Mouse (Mus musculus) MEL (cell line): ENCODE results near the gene Man2a2. TPM values are rescaled to one million over a fixed set of nuclear protein-coding genes. Genes with fewer than 3 reads are reported as not detected.

Experiments used
- DNase-seq: peaks from one replicate; pipeline ENCODE4 v3.0.0; 2011; ENCODE audit warnings: low read depth, low spot score
- H3K27ac ChIP-seq: 2 replicates; pipeline ENCODE4 v1.5.1; 2012; ENCODE audit warnings: low read depth, mild to moderate bottlenecking, control low read depth, low read length, moderate library complexity; ENCODE audit not compliant: control insufficient read depth
- H3K27me3 ChIP-seq, 2 experiments: fragments of 150-350 bp in 1 of 2; sonication (generic) in 1 of 2; 2 replicates each; pipeline ENCODE4 v1.6.1; 2012; ENCODE audit warnings: low read length in 2 of 2, mild to moderate bottlenecking in 2 of 2, improper control_type of control experiment in 1 of 2, moderate library complexity in 1 of 2; ENCODE audit not compliant: insufficient read depth in 2 of 2, control insufficient read depth in 1 of 2
- H3K36me3 ChIP-seq, 2 experiments: 2 replicates each; pipeline ENCODE4 v1.6.1; 2012 to 2014; ENCODE audit warnings: low read length in 2 of 2, improper control_type of control experiment in 1 of 2, inconsistent platforms in 1 of 2, mild to moderate bottlenecking in 1 of 2; ENCODE audit not compliant: insufficient read depth in 2 of 2, control insufficient read depth in 1 of 2
- H3K4me1 ChIP-seq, 2 experiments: fragments of 150-350 bp in 1 of 2; sonication (generic) in 1 of 2; 2 replicates each; pipeline ENCODE4 v1.6.1; 2012; ENCODE audit warnings: low read length in 2 of 2, improper control_type of control experiment in 1 of 2, mild to moderate bottlenecking in 1 of 2; ENCODE audit not compliant: insufficient read depth in 2 of 2, control insufficient read depth in 1 of 2
- H3K4me3 ChIP-seq, 2 experiments: fragments of 150-350 bp in 1 of 2; sonication (generic) in 1 of 2; 2 replicates each; pipeline ENCODE4 v1.5.1; 2012; ENCODE audit warnings: low read depth in 2 of 2, low read length in 2 of 2, mild to moderate bottlenecking in 2 of 2, moderate library complexity in 2 of 2, control low read depth in 1 of 2, improper control_type of control experiment in 1 of 2; ENCODE audit not compliant: control insufficient read depth in 1 of 2, insufficient read depth in 1 of 2
- H3K79me2 ChIP-seq: 2 replicates; pipeline ENCODE4 v1.6.1; 2012; ENCODE audit warnings: mild to moderate bottlenecking, low read length, moderate library complexity; ENCODE audit not compliant: control insufficient read depth, poor library complexity, insufficient read depth
- H3K9ac ChIP-seq: 2 replicates; pipeline ENCODE4 v1.6.1; 2012; ENCODE audit warnings: low read depth, mild to moderate bottlenecking, control low read depth, low read length, moderate library complexity; ENCODE audit not compliant: control insufficient read depth, poor library complexity, severe bottlenecking
- H3K9me3 ChIP-seq: fragments of 150-350 bp; sonication (generic); replicated peaks from 2 replicates; pipeline ENCODE4 v1.6.1; 2012; ENCODE audit warnings: mild to moderate bottlenecking, low read length, improper control_type of control experiment, moderate library complexity; ENCODE audit not compliant: insufficient read depth
- CHD1 ChIP-seq: IDR thresholded peaks from 2 replicates; pipeline ENCODE4 v1.6.1; 2012; ENCODE audit warnings: low read depth, mild to moderate bottlenecking, inconsistent platforms, low read length, improper control_type of control experiment
- CTCF ChIP-seq, 3 experiments: IDR thresholded peaks in 2 of 3; conservative IDR thresholded peaks in 1 of 3; 2 replicates each; pipeline ENCODE4 v1.5.1; 2011 to 2012; ENCODE audit warnings: low read length in 3 of 3, low read depth in 2 of 3, mild to moderate bottlenecking in 2 of 3, improper control_type of control experiment in 1 of 3, inconsistent platforms in 1 of 3, mixed read lengths in 1 of 3, moderate library complexity in 1 of 3; ENCODE audit not compliant: control insufficient read depth in 1 of 3, insufficient read depth in 1 of 3, poor library complexity in 1 of 3, severe bottlenecking in 1 of 3
- E2F4 ChIP-seq: IDR thresholded peaks from 2 replicates; pipeline ENCODE4 v1.6.1; 2011; ENCODE audit warnings: low read depth, low read length, improper control_type of control experiment, borderline replicate concordance
- ELF1 ChIP-seq: IDR thresholded peaks from 2 replicates; pipeline ENCODE4 v1.6.1; 2014; ENCODE audit warnings: low read depth, mild to moderate bottlenecking, inconsistent platforms, low read length, improper control_type of control experiment, moderate library complexity
- EP300 ChIP-seq, 2 experiments: IDR thresholded peaks; 2 replicates each; pipeline ENCODE4 v1.6.1; 2011; ENCODE audit warnings: improper control_type of control experiment in 2 of 2, low read length in 2 of 2, low read depth in 1 of 2, mild to moderate bottlenecking in 1 of 2
- ETS1 ChIP-seq: IDR thresholded peaks from 2 replicates; pipeline ENCODE4 v1.6.1; 2012; ENCODE audit warnings: low read depth, mild to moderate bottlenecking, inconsistent platforms, low read length, improper control_type of control experiment, moderate library complexity
- GABPA ChIP-seq: IDR thresholded peaks from 2 replicates; pipeline ENCODE4 v1.6.1; 2012; ENCODE audit warnings: low read depth, mild to moderate bottlenecking, inconsistent platforms, low read length, improper control_type of control experiment, moderate library complexity
- GATA1 ChIP-seq: IDR thresholded peaks from 2 replicates; pipeline ENCODE4 v1.6.1; 2011; ENCODE audit warnings: low read depth, low read length, improper control_type of control experiment
- HCFC1 ChIP-seq: IDR thresholded peaks from 2 replicates; pipeline ENCODE4 v1.6.1; 2012; ENCODE audit warnings: low read depth, mild to moderate bottlenecking, inconsistent platforms, low read length, improper control_type of control experiment, moderate library complexity
- JUND ChIP-seq: IDR thresholded peaks from 2 replicates; pipeline ENCODE4 v1.6.1; 2011; ENCODE audit warnings: low read depth, mild to moderate bottlenecking, improper control_type of control experiment, low read length
- MAFK ChIP-seq: IDR thresholded peaks from 2 replicates; pipeline ENCODE4 v1.6.1; 2011; ENCODE audit warnings: low read depth, mild to moderate bottlenecking, low read length, improper control_type of control experiment, borderline replicate concordance
- MAX ChIP-seq: IDR thresholded peaks from 2 replicates; pipeline ENCODE4 v1.6.1; 2011; ENCODE audit warnings: low read length, improper control_type of control experiment
- MAZ ChIP-seq: IDR thresholded peaks from 2 replicates; pipeline ENCODE4 v1.6.1; 2012; ENCODE audit warnings: low read depth, mild to moderate bottlenecking, inconsistent platforms, low read length, improper control_type of control experiment
- MEF2A ChIP-seq: IDR thresholded peaks from 2 replicates; pipeline ENCODE4 v1.6.1; 2014; ENCODE audit warnings: low read depth, mild to moderate bottlenecking, inconsistent platforms, low read length, improper control_type of control experiment; ENCODE audit not compliant: poor library complexity, insufficient replicate concordance, severe bottlenecking; ENCODE audit errors: extremely low read depth
- MYB ChIP-seq: IDR thresholded peaks from 2 replicates; pipeline ENCODE4 v1.6.1; 2011; ENCODE audit warnings: mild to moderate bottlenecking, low read depth, low read length, improper control_type of control experiment
- MYC ChIP-seq: IDR thresholded peaks from 2 replicates; pipeline ENCODE4 v1.6.1; 2011; ENCODE audit warnings: low read depth, mild to moderate bottlenecking, low read length, improper control_type of control experiment, moderate library complexity
- NELFE ChIP-seq: IDR thresholded peaks from 2 replicates; pipeline ENCODE4 v1.6.1; 2011; ENCODE audit warnings: low read depth, low read length, improper control_type of control experiment
- NRF1 ChIP-seq: IDR thresholded peaks from 2 replicates; pipeline ENCODE4 v1.6.1; 2014; ENCODE audit warnings: low read depth, mild to moderate bottlenecking, inconsistent platforms, low read length, improper control_type of control experiment, moderate library complexity; ENCODE audit not compliant: poor library complexity, insufficient read depth, severe bottlenecking
- POLR2A ChIP-seq, 2 experiments: IDR thresholded peaks; 2 replicates each; pipeline ENCODE4 v1.6.1; 2011 to 2012; ENCODE audit warnings: low read length in 2 of 2, mild to moderate bottlenecking in 2 of 2, control low read depth in 1 of 2, improper control_type of control experiment in 1 of 2, low read depth in 1 of 2, moderate library complexity in 1 of 2; ENCODE audit not compliant: control insufficient read depth in 1 of 2, insufficient read depth in 1 of 2, poor library complexity in 1 of 2
- POLR2AphosphoS5 ChIP-seq: IDR thresholded peaks from 2 replicates; pipeline ENCODE4 v1.6.1; 2012; ENCODE audit warnings: low read depth, borderline replicate concordance, mild to moderate bottlenecking, inconsistent platforms, low read length, moderate library complexity, mixed read lengths
- RCOR1 ChIP-seq: IDR thresholded peaks from 2 replicates; pipeline ENCODE4 v1.6.1; 2012; ENCODE audit warnings: low read depth, mild to moderate bottlenecking, inconsistent platforms, low read length, improper control_type of control experiment
- SIN3A ChIP-seq: IDR thresholded peaks from 2 replicates; pipeline ENCODE4 v1.6.1; 2012; ENCODE audit warnings: low read length, improper control_type of control experiment, inconsistent platforms
- SMC3 ChIP-seq: IDR thresholded peaks from 2 replicates; pipeline ENCODE4 v1.6.1; 2011; ENCODE audit warnings: low read depth, low read length, improper control_type of control experiment
- TBP ChIP-seq: IDR thresholded peaks from 2 replicates; pipeline ENCODE4 v1.8.0; 2011; ENCODE audit warnings: low read depth, low read length, improper control_type of control experiment
- TCF12 ChIP-seq: IDR thresholded peaks from 2 replicates; pipeline ENCODE4 v1.6.1; 2014; ENCODE audit warnings: low read depth, mild to moderate bottlenecking, inconsistent platforms, low read length, improper control_type of control experiment, moderate library complexity
- UBTF ChIP-seq: IDR thresholded peaks from 2 replicates; pipeline ENCODE4 v1.6.1; 2012; ENCODE audit warnings: low read depth, mild to moderate bottlenecking, inconsistent platforms, low read length, improper control_type of control experiment, moderate library complexity, borderline replicate concordance; ENCODE audit not compliant: insufficient read depth
- ZC3H11A ChIP-seq: IDR thresholded peaks from 2 replicates; pipeline ENCODE4 v1.6.1; 2012; ENCODE audit warnings: low read depth, mild to moderate bottlenecking, inconsistent platforms, low read length, improper control_type of control experiment
- ZKSCAN1 ChIP-seq: IDR thresholded peaks from 2 replicates; pipeline ENCODE4 v1.6.1; 2012; ENCODE audit warnings: low read depth, mild to moderate bottlenecking, inconsistent platforms, low read length, improper control_type of control experiment, moderate library complexity
- ZMIZ1 ChIP-seq: IDR thresholded peaks from 2 replicates; pipeline ENCODE4 v1.6.1; 2012; ENCODE audit warnings: low read depth, mild to moderate bottlenecking, inconsistent platforms, low read length, improper control_type of control experiment, moderate library complexity
- ZNF384 ChIP-seq: IDR thresholded peaks from 2 replicates; pipeline ENCODE4 v1.6.1; 2012; ENCODE audit warnings: low read depth, mild to moderate bottlenecking, inconsistent platforms, low read length, improper control_type of control experiment
- polyA plus RNA-seq, 2 experiments: library from polyadenylated mRNA; stranded (reverse) in 1 of 2; unstranded in 1 of 2; fragments of >175 nt in 1 of 2; fragments of >200 nt in 1 of 2; gene quantifications; 2 replicates each; pipeline versions ENCODE4 v1.2.1 to v1.2.4; 2012; ENCODE audit warnings: low replicate concordance in 2 of 2, low read depth in 1 of 2; ENCODE audit not compliant: insufficient read length in 2 of 2, insufficient read depth in 1 of 2, missing spikeins in 1 of 2
- total RNA-seq: library from RNA; depleted of rRNA; stranded (reverse); fragments of 300-350 nt; gene quantifications from 2 replicates; pipeline ENCODE4 v1.2.3, GENCODE M21; 2012; rRNA removed

The Man2a2 gene
- 17.4 and 19.2 TPM in 2 replicates for total RNA-seq
- 10 to 100 TPM in 1 of 2 experiments, not detected in 1; 38.6 TPM for polyA plus RNA-seq

DNA sequence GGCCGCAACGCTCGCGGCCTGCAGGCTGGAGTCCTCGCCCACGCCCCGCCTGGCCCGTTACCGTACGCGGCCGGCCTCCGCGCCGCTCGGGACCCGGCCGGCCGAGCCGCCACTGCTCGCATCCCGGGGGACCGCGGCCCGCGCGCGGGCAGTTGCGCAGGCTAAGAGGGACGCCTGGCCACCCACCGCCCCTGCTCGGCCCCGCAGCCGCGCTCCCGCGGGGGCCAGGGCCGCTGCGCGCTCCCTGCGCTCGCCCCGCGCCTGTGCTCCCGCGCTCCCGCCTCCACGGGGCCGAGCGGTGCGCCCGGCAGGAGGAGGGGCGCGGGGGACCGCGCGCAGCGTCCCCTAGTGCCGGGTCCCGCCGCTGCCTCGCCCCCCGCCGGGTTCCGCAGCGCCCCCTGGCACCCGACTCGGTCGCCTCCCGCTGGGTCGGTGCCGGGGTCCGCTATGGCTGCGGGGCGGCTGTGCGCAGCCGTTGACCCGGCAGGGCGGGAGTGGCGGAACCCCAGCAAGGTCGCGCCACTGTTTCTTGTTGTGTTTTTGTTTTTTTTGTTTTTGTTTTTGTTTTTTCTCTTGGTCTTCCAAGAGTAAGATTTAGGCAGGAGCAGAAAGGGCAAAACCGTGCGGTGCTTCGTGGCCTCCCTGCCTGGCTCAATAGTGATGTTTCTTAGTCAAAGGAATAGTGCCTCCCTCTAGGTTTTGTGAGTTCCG lies at the start of gene Man2a2:
Man2a2 (minus strand) TSS at position 335 of the 711 bp plus-strand sequence.
- TF ChIP-seq MYC (no peak), UBTF (0 out of 2 replicates have a peak, but pooled peaks have one; percentile 67), CTCF (IDR thresholded peaks at IDR 0.05 in 2 of 3, conservative IDR thresholded peaks at IDR 0.05 in 1 of 3; ENCODE audit: control insufficient read depth in 1 of 3, insufficient read depth in 1 of 3, low read depth in 2 of 3, low read length in 3 of 3, poor library complexity in 1 of 3, severe bottlenecking in 1 of 3) (peak in 2 of 3 experiments; percentile 90 to 96; a peak in 5 of 6 replicates), ZMIZ1 (no peak), GATA1 (no peak), CHD1 (no peak), E2F4 (no peak), GABPA (no peak), MYB (no peak), SMC3 (peak; percentile 36), POLR2A (IDR thresholded peaks at IDR 0.05; ENCODE audit: control insufficient read depth in 1 of 2, insufficient read depth in 1 of 2, low read depth in 1 of 2, low read length in 2 of 2, poor library complexity in 1 of 2) (peak in 1 of 2 experiments; percentile 26; a peak in 1 of 4 replicates), EP300 (IDR thresholded peaks at IDR 0.05; ENCODE audit: low read depth in 1 of 2, low read length in 2 of 2) (no peak), TCF12 (peak; percentile 52; the same call in 1 of the 2 replicates), ZNF384 (no peak), ZKSCAN1 (no peak), ETS1 (0 out of 2 replicates have a peak, but pooled peaks have one; percentile 17), HCFC1 (no peak), ZC3H11A (no peak), NELFE (no peak; the same call in 1 of the 2 replicates), JUND (no peak), MAX (no peak), POLR2AphosphoS5 (no peak), MAZ (peak; percentile 66; the same call in 1 of the 2 replicates), NRF1 (peak; percentile 49), TBP (no peak), SIN3A (no peak; the same call in none of the 2 replicates), MEF2A (no peak), ELF1 (no peak; the same call in 1 of the 2 replicates), RCOR1 (0 out of 2 replicates have a peak, but pooled peaks have one; percentile 12), MAFK (no peak)
- H3K9ac ChIP-seq = peak within 1 kb of the TSS; percentile 88
- DNase-seq = peak; percentile 69

More for the DNA sequence above, at the start of gene Man2a2:
- H3K9me3 ChIP-seq = no peaks in the 10 kb centered on the region
- peak within 1 kb of the TSS; percentile 80 to 85 for H3K4me3 ChIP-seq
- H3K79me2 ChIP-seq = peaks cover 3% of the 10 kb centered on the region; the same call in 1 of the 2 replicates
- H3K27ac ChIP-seq = peak within 1 kb of the TSS; percentile 70
- peaks cover 8 to 52% of the 10 kb centered on the region in 2 experiments for H3K4me1 ChIP-seq
- no peaks in the 10 kb centered on the region for H3K27me3 ChIP-seq
- H3K36me3 ChIP-seq = peaks cover 0 to 34% of the 10 kb centered on the region in 2 experiments; a peak in 2 of 4 replicates
